Mouse (Mus musculus) right cerebral cortex, postnatal 25 days (tissue): Measurements from ENCODE around the gene Svs4.
"Not testable (repeated sequence)": the region's sequence is repeated elsewhere in the genome, so short reads cannot be mapped to it uniquely, and the experiment has no call there.

Source experiments
- DNase-seq: peaks from one replicate; pipeline ENCODE4 v3.0.0; 2022

Svs4 gene

DNA sequence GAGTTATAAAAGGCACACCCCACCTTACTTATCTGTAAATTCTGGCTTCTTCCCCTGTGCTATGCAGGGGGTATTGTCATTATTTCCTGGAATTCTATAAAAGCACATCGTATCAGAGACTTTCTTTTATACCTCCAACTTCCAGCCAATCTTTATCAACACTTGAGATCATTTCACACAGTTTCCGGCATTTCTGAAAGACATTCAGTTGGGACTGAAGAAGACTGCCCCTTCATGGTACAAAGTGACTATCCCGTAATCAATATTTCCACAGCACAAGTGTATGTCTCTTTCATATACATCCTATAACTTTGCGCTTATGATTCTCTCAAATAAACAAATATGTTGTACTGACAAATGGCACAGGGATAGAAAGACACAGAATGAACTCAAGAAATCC lies at the start of gene Svs4:
Gene Svs4, minus strand, starts transcription at position 101 of the 400 bp plus-strand sequence.
- DNase-seq: no peak

DNA sequence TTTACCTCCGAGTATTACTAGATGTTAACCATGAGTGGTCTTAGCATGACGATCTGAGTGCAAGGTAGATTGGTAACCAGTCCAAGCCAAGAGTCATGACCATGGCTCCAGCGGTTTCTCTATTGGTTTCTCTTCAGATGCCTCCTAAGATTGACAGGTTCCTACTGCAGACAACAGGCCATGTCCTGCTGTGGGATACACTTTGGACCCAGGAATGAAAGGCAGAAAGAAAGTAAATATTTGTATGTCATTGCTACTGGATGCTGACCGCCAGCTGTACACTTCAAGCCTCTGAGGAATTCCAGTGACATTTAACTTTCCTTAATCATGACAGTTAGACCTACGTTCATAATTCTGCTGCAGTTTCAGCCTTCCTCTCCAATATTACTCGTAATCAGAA lies 42.7 kb upstream of the Svs4 start:
- no peak for DNase-seq

DNA sequence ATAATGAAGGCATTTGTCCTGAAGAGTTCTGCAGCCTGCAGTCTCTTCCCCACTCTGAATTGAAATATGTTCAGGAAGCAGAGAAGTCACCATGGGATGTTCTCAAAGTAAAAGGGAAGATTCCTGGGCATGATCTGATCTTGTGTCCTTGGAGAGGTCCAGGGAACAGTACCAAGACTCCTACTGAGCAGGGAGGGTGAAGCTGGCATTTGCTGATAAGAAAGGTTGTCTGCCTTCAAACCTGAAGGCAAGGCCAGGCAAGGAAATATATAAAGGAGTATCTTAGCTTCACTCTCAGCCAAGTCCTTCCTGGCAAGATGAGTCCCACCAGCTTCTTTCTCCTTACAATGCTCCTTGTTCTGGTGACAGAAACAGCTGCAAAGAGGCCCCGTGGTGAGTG lies 38.2 kb upstream of the Svs4 start, which contains the start of gene Svs6:
Gene Svs6, plus strand, starts transcription at position 301 of the 400 bp plus-strand sequence.
- not testable (repeated sequence) for DNase-seq

DNA sequence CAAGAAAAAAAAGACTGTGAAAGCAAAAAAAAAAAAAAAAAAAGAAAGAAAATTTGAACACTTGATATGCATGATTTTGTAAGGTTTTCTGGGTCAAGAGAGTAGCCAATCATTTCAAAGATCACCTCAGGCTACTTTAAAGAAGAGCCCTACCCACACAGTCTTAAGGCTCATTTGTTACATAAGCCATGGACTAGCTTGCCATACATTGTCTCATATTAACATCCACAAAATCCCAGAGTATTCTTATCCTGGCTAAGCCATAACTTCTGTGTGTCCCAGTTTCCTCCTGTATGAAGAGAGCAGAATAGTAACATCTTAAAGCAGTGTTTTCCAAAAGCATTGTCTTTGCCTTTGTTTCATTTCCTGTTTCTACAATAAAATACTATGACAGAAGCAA lies 37.2 kb upstream of the Svs4 start:
- DNase-seq: not testable (repeated sequence)

DNA sequence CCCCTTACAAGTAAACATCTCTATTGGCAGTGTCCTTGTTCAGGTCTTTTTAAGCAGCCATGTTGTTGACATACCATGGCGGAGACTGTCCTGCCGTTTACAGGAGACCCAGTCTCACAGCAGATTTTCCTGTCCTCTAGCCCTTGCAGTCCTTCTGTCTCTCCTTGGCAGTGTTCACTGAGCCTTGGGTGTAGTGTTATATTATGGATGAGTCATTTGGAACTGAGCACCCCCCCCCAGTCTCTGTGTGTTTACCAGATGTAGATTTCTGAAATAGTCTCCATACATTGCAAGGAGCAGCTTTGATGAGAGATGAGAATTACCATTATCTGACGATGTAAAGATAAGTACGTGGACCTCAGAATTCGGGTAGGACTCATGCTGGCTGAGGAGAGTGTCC lies 34.3 kb upstream of the Svs4 start:
- peak; percentile 11 for DNase-seq

DNA sequence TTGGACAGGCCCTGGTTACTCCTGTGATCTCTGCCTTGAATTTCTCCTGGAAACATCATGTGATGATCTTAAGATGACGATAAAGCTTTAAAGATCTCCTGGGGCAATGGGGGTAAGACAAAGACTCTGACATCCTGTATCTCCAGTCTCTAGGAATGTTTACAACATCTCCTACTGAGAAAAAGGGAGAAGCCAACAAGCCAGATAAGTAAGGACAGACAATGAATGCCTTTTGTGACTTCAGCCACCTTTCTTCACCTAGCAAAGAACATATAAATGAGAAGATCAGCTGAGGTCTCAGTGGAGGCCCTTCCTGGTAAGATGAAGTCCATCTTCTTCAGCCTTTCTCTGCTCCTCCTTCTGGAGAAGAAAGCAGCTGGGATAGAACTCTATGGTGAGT lies 10.7 kb upstream of the Svs4 start, which contains the start of gene Svs3a:
Gene Svs3a, plus strand, starts transcription at position 301 of the 400 bp plus-strand sequence.
- DNase-seq: not testable (repeated sequence)

DNA sequence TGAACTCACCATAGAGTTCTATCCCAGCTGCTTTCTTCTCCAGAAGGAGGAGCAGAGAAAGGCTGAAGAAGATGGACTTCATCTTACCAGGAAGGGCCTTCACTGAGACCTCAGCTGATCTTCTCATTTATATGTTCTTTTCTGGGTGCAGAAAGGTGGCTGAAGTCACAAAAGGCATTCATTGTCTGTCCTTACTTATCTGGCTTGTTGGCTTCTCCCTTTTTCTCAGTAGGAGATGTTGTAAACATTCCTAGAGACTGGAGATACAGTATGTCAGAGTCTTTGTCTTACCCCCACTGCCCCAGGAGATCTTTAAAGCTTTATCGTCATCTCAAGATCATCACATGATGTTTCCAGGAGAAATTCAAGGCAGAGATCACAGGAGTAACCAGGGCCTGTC lies 21.7 kb downstream of the Svs4 start, which contains the start of gene Svs3b:
Gene Svs3b, minus strand, starts transcription at position 101 of the 400 bp plus-strand sequence.
- DNase-seq: not testable (repeated sequence)

DNA sequence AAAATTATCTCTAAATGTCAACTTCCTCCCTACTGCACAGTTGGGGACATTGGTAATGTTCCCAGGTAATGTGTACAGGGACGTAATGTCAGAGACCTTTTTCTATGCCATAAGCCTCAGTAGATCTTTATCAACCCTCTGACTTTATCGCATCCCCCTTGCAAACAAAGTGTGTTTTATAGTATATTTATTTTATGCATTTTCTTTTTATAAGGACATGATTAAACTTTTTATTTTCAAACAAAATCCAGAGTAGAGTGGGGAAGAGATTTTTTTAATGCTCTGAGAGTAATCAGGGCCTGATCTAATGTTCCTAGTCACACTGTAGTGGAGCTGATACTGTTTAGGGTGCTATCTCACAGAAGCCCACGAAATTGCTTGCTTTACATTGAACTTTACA lies 39.9 kb downstream of the Svs4 start, which contains the start of gene Svs2:
Gene Svs2, minus strand, starts transcription at position 101 of the 400 bp plus-strand sequence.
- DNase-seq: no peak

DNA sequence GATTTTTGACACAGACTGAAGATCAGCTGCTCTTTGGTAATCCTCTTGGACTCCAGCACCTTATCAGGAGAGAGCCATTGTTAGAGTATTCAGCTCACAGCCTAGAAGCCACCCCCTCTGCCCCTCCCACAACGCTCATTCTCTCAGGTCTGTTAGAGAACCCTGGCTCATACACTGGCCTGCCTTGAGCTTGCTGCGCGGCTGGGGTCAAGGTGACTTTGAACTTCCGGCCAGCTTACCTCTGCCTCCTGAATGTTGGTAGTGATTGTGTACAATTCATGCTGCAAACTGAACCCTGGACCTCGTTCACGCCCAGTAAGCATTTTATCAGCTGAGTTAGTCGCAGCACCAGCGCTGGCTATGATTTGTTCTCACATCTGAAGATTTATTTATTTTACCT lies 45.6 kb downstream of the Svs4 start:
- no peak for DNase-seq

DNA sequence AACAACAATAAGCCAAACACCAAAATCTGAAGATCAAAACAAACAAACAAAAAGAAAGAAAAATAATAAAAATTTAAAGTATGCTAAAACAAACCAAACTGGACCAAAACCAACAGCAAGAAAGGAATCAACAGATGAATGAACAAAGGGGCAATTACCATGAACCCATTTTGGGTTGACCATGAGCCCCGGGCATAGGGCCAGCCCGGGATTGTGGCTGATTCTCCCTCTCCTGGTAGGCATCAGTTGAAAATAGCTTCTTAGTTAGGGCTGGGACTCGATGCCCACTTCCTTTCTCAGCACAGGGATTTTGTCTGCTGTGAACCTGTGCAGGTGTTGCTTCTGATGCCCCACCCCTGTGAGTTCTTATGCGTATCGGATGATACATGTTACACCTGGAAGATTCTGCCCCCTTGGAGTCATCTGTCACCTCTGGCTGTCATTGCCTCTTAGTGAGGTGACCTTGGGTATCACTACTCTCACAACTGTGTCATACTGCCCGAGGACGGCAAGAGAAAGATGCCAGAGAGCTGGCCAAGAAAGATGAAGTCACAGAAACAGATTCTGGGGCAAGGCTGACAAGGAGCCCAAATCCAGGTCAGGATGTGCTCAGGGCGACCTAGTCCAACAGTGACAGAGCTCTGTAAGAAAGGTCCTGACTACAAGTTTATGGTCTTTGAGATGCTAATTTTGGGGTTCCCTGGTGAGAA lies 49.7 kb downstream of the Svs4 start:
- DNase-seq: no peak
